Mouse (Mus musculus): ENCODE results near the gene Rtkn. TPM values are rescaled to one million over a fixed set of nuclear protein-coding genes. Genes with fewer than 3 reads are reported as not detected.

Gene Rtkn
- total RNA-seq, 2 experiments from 2014 or later: 2.1 to 8.7 TPM

GRCm38 (mm10) chr6:83136291-83136880 is 1.1 kb downstream of the Rtkn start:
- no peak for ATAC-seq (replicated peaks; ENCODE audit: poor library complexity, severe bottlenecking)

- ATAC-seq (replicated peaks; ENCODE audit: poor library complexity, severe bottlenecking): peak; percentile 10; the same call in 1 of the 2 replicates
Observed at GRCm38 (mm10) chr6:83136881-83137575, 1.8 kb downstream of the Rtkn start.

GRCm38 (mm10) chr6:83137576-83137950 is 2.3 kb downstream of the Rtkn start:
- peak; percentile 24 for ATAC-seq (replicated peaks; ENCODE audit: poor library complexity, severe bottlenecking)

- ATAC-seq (replicated peaks; ENCODE audit: poor library complexity, severe bottlenecking): peak; percentile 33
Observed at GRCm38 (mm10) chr6:83138056-83138455, 2.8 kb downstream of the Rtkn start.

- no peak for ATAC-seq (replicated peaks; ENCODE audit: poor library complexity, severe bottlenecking)
Observed at GRCm38 (mm10) chr6:83140044-83140443, 4.8 kb downstream of the Rtkn start.

GRCm38 (mm10) chr6:83141636-83142035 is 6.4 kb downstream of the Rtkn start:
- no peak for ATAC-seq (replicated peaks; ENCODE audit: poor library complexity, severe bottlenecking)

GRCm38 (mm10) chr6:83142211-83142731 is 7.0 kb downstream of the Rtkn start:
- ATAC-seq (replicated peaks; ENCODE audit: poor library complexity, severe bottlenecking): peak; percentile 36

- ATAC-seq (replicated peaks; ENCODE audit: poor library complexity, severe bottlenecking): no peak
Observed at GRCm38 (mm10) chr6:83142886-83143285, 7.6 kb downstream of the Rtkn start.

GRCm38 (mm10) chr6:83145209-83145608 is 9.9 kb downstream of the Rtkn start:
- no peak for ATAC-seq (replicated peaks; ENCODE audit: poor library complexity, severe bottlenecking)

GRCm38 (mm10) chr6:83145805-83146204 is 10.5 kb downstream of the Rtkn start:
- no peak for ATAC-seq (replicated peaks; ENCODE audit: poor library complexity, severe bottlenecking)

GRCm38 (mm10) chr6:83147280-83147679 is 12.0 kb downstream of the Rtkn start:
- no peak for ATAC-seq (replicated peaks; ENCODE audit: poor library complexity, severe bottlenecking)

- no peak for ATAC-seq (replicated peaks; ENCODE audit: poor library complexity, severe bottlenecking)
Observed at GRCm38 (mm10) chr6:83151721-83152120, 16.5 kb downstream of the Rtkn start.

- ATAC-seq (replicated peaks; ENCODE audit: poor library complexity, severe bottlenecking): no peak
Observed at GRCm38 (mm10) chr6:83153038-83153437, 17.8 kb downstream of the Rtkn start.

GRCm38 (mm10) chr6:83153485-83153884 is 18.2 kb downstream of the Rtkn start:
- no peak for ATAC-seq (replicated peaks; ENCODE audit: poor library complexity, severe bottlenecking)

GRCm38 (mm10) chr6:83155552-83156238 is 20.4 kb downstream of the Rtkn start:
- 0 out of 2 replicates have a peak, but pooled peaks have one; percentile 6 for ATAC-seq (replicated peaks; ENCODE audit: poor library complexity, severe bottlenecking)

GRCm38 (mm10) chr6:83156259-83156684 is 21.0 kb downstream of the Rtkn start, which contains the start of the genes Wdr54 and 1700003E16Rik:
Gene Wdr54 (minus strand): TSS chr6:83156397.
Gene 1700003E16Rik (plus strand): TSS chr6:83156404.
- ATAC-seq (replicated peaks; ENCODE audit: poor library complexity, severe bottlenecking): peak; percentile 85

GRCm38 (mm10) chr6:83159456-83159855 is 24.2 kb downstream of the Rtkn start:
- 0 out of 2 replicates have a peak, but pooled peaks have one; percentile 15 for ATAC-seq (replicated peaks; ENCODE audit: poor library complexity, severe bottlenecking)

GRCm38 (mm10) chr6:83161442-83161841 is 26.2 kb downstream of the Rtkn start:
- no peak for ATAC-seq (replicated peaks; ENCODE audit: poor library complexity, severe bottlenecking)

GRCm38 (mm10) chr6:83161921-83162641 is 26.8 kb downstream of the Rtkn start:
- ATAC-seq (replicated peaks; ENCODE audit: poor library complexity, severe bottlenecking): peak; percentile 16; the same call in 1 of the 2 replicates

- ATAC-seq (replicated peaks; ENCODE audit: poor library complexity, severe bottlenecking): peak; percentile 34
Observed at GRCm38 (mm10) chr6:83162701-83163100, 27.4 kb downstream of the Rtkn start.

Data from granulocyte monocyte progenitor cell, adult 5-6 weeks (primary cell).